Mouse (Mus musculus) bone marrow, adult 2 months (tissue): ENCODE measurements around the gene Myrip. TPM values are rescaled to one million over a fixed set of nuclear protein-coding genes. Genes with fewer than 3 reads are reported as not detected.

ENCODE experiments used
- H3K27ac ChIP-seq: fragments of 200-500 bp; 2 replicates; pipeline ENCODE4 v1.5.1; 2012; ENCODE audit warnings: low read depth, mild to moderate bottlenecking, control low read depth, inconsistent platforms, low read length; ENCODE audit not compliant: control insufficient read depth, poor library complexity, insufficient read depth
- H3K4me1 ChIP-seq: fragments of 200-500 bp; 2 replicates; pipeline ENCODE4 v1.6.1; 2011; ENCODE audit warnings: low read length; ENCODE audit not compliant: control insufficient read depth, insufficient read depth
- H3K4me3 ChIP-seq: fragments of 200-500 bp; replicated peaks from 2 replicates; pipeline ENCODE3; 2011; ENCODE audit warnings: mild to moderate bottlenecking, low read depth, low read length, control low read depth; ENCODE audit not compliant: control insufficient read depth
- CTCF ChIP-seq: fragments of 200-500 bp; IDR thresholded peaks from 2 replicates; pipeline ENCODE4 v1.5.1; 2011; ENCODE audit warnings: low read length, control low read depth; ENCODE audit not compliant: control insufficient read depth, insufficient read depth
- POLR2A ChIP-seq: fragments of 200-500 bp; IDR thresholded peaks from 2 replicates; pipeline ENCODE4 v1.6.1; 2011; ENCODE audit warnings: low read depth, mild to moderate bottlenecking, control low read depth, low read length, borderline replicate concordance; ENCODE audit not compliant: control insufficient read depth
- WGBS: fragments of 180-500 bp; shearing (Covaris S2); methylation state at CpG from one replicate; pipeline ENCODE4 v1.1.7; 2018; 5-methylcytosine and 5-hydroxymethylcytosine counted together
- polyA plus RNA-seq: library from polyadenylated mRNA; stranded (reverse); fragments of >200 nt; gene quantifications from 2 replicates; pipeline ENCODE4 v1.2.4, GENCODE M21; 2011; ENCODE audit warnings: low replicate concordance; ENCODE audit not compliant: missing spikeins, insufficient read depth, insufficient read length

Myrip gene
- polyA plus RNA-seq, 1 experiment = not detected

- Histone ChIP-seq H3K4me1 (no peaks in the 10 kb centered on the region), H3K4me3 (no peak overlapping the region), H3K27ac (no peak overlapping the region)
- TF ChIP-seq POLR2A (no peak), CTCF (no peak)
- WGBS = 71% methylated on average over 6 of the region's 6 CpGs
Measured at GRCm38 (mm10) chr9:120358060-120358459, 56.7 kb downstream of the Myrip start.

GRCm38 (mm10) chr9:120360397-120361177 is 59.3 kb downstream of the Myrip start:
- 8% methylated on average over 14 of the region's 14 CpGs for WGBS
- no peak overlapping the region for H3K27ac ChIP-seq
- H3K4me3 ChIP-seq = no peak overlapping the region
- H3K4me1 ChIP-seq = no peaks in the 10 kb centered on the region
- TF ChIP-seq POLR2A (no peak), CTCF (no peak)

- no peaks in the 10 kb centered on the region for H3K4me1 ChIP-seq
- 81% methylated on average over 6 of the region's 6 CpGs for WGBS
- no peak overlapping the region for H3K27ac ChIP-seq
- H3K4me3 ChIP-seq = no peak overlapping the region
- no peak for TF ChIP-seq POLR2A
- no peak for TF ChIP-seq CTCF
Measured at GRCm38 (mm10) chr9:120361656-120362055, 60.3 kb downstream of the Myrip start.

DNA sequence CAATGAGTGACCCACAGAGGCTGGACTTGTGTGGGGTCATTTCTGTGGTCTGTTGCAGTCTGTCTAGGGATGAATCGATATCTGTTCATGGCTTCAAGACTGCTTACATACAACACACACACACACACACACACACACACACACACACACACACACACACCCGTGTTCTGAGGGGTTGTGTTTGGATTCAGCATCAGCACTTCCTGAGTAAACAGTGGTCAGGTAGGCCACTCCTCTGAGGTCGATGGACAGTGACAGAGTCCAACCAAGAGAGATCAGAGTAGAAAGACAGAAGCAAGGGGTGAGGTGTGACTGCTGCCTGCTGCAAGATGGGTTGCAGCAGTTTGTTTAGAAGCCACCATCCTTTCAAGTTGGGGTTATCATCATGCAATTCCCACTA is 61.4 kb downstream of the Myrip start:
- no peak overlapping the region for H3K27ac ChIP-seq
- 67% methylated on average over 3 of the region's 3 CpGs for WGBS

GRCm38 (mm10) chr9:120364653-120365283 is 63.5 kb downstream of the Myrip start:
- Histone ChIP-seq H3K4me1 (no peaks in the 10 kb centered on the region), H3K27ac (no peak overlapping the region), H3K4me3 (no peak overlapping the region)
- TF ChIP-seq CTCF (no peak), POLR2A (no peak)
- 66% methylated on average over 19 of the region's 19 CpGs for WGBS

More for the DNA sequence above, 61.4 kb downstream of the Myrip start:
- Histone ChIP-seq H3K4me3 (no peak overlapping the region), H3K4me1 (no peaks in the 10 kb centered on the region)
- no peak for TF ChIP-seq CTCF
- TF ChIP-seq POLR2A = no peak

DNA sequence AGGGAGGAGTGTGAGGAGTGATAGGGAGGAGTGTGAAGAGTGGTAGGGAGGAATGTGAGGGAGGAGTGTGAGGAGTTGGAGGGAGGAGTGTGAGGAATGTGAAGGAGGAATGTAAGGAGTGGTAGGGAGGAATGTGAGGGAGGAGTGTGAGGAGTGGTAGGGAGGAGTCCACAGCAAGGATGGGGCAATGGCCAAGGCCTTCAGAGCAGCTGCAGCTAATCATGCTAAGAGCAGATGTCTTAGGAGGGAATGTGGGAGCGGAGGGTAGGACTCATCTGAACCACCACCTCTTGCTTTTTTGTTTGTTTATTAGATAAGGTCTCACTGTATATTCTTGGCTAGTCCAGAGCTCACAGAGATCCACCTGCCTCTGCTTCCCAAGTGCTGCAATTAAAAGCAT is 66.2 kb downstream of the Myrip start:
- Histone ChIP-seq H3K4me1 (no peaks in the 10 kb centered on the region), H3K27ac (no peak overlapping the region), H3K4me3 (no peak overlapping the region)
- WGBS = 90% methylated on average over 1 of the region's 1 CpGs
- TF ChIP-seq POLR2A (no peak), CTCF (no peak)

DNA sequence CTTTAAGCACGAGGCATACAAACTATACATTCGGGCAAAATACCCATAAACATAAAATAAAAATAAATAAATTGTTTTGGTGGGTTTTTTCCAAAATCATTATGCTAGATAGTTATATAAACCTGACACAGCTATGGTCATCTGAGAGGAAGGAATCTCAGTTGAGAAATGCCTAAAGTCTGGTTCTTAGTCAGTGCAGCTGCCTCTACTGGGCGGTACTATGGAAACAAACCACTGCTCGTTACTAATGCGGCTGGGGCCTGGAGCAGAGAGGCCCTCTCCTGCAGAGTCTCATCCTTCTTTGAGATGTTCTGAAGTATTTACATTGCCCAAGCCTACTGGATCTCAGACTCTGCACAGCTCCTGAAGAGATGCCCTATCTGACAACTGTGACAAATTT is 70.3 kb downstream of the Myrip start:
- 79% methylated on average over 5 of the region's 5 CpGs for WGBS
- Histone ChIP-seq H3K4me1 (no peaks in the 10 kb centered on the region; the same call in 1 of the 2 replicates), H3K4me3 (no peak overlapping the region), H3K27ac (no peak overlapping the region)
- TF ChIP-seq POLR2A (no peak), CTCF (no peak)

DNA sequence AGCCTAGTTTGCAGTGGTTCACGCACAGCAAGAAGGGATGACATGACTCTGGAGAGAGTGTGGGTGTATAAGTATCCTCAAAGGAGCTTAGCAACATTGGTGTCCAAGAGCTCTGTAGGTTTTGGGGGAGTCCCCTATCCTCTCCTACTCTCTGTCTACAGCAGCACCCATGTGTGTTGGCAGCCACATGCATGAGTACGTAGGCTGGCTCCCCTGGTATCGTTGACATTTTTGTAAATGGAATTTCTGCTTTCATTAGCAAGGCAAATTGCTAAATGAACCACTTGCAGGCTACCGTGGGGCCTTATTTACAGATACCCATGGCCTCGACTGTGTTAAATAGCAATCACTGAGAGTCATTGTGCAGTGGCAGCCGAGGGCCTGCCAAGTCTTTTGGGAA is 71.0 kb downstream of the Myrip start:
- no peak for TF ChIP-seq POLR2A
- TF ChIP-seq CTCF = no peak
- 84% methylated on average over 6 of the region's 6 CpGs for WGBS
- Histone ChIP-seq H3K4me1 (no peaks in the 10 kb centered on the region; the same call in 1 of the 2 replicates), H3K27ac (no peak overlapping the region), H3K4me3 (no peak overlapping the region)

- no peaks in the 10 kb centered on the region; the same call in 1 of the 2 replicates for H3K4me1 ChIP-seq
- whole genome bisulfite sequencing = 24% methylated on average over 11 of the region's 11 CpGs
- TF ChIP-seq CTCF (peak; percentile 55), POLR2A (no peak)
- no peak overlapping the region for H3K27ac ChIP-seq
- no peak overlapping the region for H3K4me3 ChIP-seq
Measured at GRCm38 (mm10) chr9:120377726-120378125, 76.4 kb downstream of the Myrip start.
